Mouse (Mus musculus) limb, embryonic 10.5 days (tissue): ENCODE measurements around the gene Ina. TPM values are rescaled to one million over a fixed set of nuclear protein-coding genes. Genes with fewer than 3 reads are reported as not detected.

ENCODE experiments used
- DNase-seq: peaks from one replicate; pipeline ENCODE4 v3.0.0-alpha.2; 2017; ENCODE audit warnings: low spot score
- H3K27ac ChIP-seq: fragments of 300-500 bp; sonication (generic); 2 replicates; pipeline ENCODE4 v1.5.1; 2016; ENCODE audit warnings: mild to moderate bottlenecking
- H3K27me3 ChIP-seq: fragments of 300-500 bp; sonication (generic); 2 replicates; pipeline ENCODE4 v1.6.1; 2016; ENCODE audit warnings: low read depth, mild to moderate bottlenecking; ENCODE audit not compliant: poor library complexity, severe bottlenecking
- H3K36me3 ChIP-seq: fragments of 300-500 bp; sonication (generic); 2 replicates; pipeline ENCODE4 v1.6.1; 2016; ENCODE audit warnings: mild to moderate bottlenecking, moderate library complexity
- H3K4me1 ChIP-seq: fragments of 300-500 bp; sonication (generic); 2 replicates; pipeline ENCODE4 v1.6.1; 2016
- H3K4me3 ChIP-seq: fragments of 300-500 bp; sonication (generic); 2 replicates; pipeline ENCODE4 v1.5.1; 2016; ENCODE audit warnings: mild to moderate bottlenecking, moderate library complexity
- H3K9me3 ChIP-seq: fragments of 300-500 bp; sonication (generic); replicated peaks from 2 replicates; pipeline ENCODE4 v1.6.1; 2016; ENCODE audit warnings: mild to moderate bottlenecking
- WGBS: fragments of 180-500 bp; shearing (Covaris S2); methylation state at CpG from one replicate; pipeline ENCODE4 v1.1.7; 2016; 5-methylcytosine and 5-hydroxymethylcytosine counted together
- polyA plus RNA-seq: library from polyadenylated mRNA; unstranded; fragments of >200 nt; fragmentation: Nextera tagmentation; extraction: Ambion mirVana; gene quantifications from 2 replicates; pipeline ENCODE4 v1.2.1, GENCODE M21; 2016

Ina gene
- polyA plus RNA-seq, 1 experiment from 2014 or later = 0.11 TPM

DNA sequence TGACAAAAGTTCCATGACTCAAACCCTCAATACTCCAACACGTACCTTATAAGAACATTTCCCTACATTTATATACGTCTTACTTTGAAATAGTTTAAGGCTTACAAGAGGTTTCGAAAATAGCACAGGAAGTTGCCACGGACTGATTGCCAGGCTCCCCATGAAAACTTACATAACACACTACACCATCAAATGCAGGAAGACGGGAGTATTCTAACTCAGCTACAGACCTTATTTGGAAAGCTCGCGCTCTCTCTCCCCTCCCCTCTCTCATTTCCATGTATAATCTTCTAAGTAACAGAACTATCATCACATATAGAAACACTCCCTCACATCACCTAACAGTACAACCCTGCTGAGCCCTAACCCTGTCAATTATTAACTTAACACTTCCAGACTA, 5.1 kb upstream of the Ina start:
- no peak overlapping the region for H3K27ac ChIP-seq
- peaks cover 3% of the 10 kb centered on the region for H3K4me1 ChIP-seq
- H3K27me3 ChIP-seq = peaks cover 33% of the 10 kb centered on the region
- no peak for DNase-seq
- no peaks in the 10 kb centered on the region for H3K36me3 ChIP-seq
- no peaks in the 10 kb centered on the region for H3K9me3 ChIP-seq
- 89% methylated on average over 7 of the region's 7 CpGs for WGBS
- no peak overlapping the region for H3K4me3 ChIP-seq

DNA sequence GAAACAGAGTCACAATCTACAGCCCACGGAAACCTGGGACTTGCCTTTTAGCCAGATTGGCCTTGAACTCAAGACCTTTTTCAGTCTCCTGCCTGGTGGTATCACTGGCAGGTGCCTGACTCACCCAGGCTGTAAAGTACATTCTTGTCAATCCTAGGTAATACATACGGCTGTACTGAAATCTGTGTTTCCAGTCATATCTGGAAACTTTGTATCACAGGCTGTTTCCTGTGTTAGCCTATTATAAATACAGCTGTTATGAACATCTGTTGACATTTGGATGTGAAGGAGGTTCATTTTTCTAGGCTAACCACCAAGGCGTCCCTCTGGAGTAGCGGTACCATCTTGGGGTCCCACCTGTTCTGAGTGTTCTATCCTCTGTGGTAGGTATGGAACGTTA, 4.6 kb upstream of the Ina start:
- peaks cover 8% of the 10 kb centered on the region for H3K4me1 ChIP-seq
- H3K9me3 ChIP-seq = no peaks in the 10 kb centered on the region
- peaks cover 39% of the 10 kb centered on the region for H3K27me3 ChIP-seq
- no peaks in the 10 kb centered on the region for H3K36me3 ChIP-seq
- H3K4me3 ChIP-seq = no peak overlapping the region
- WGBS = 86% methylated on average over 5 of the region's 5 CpGs
- H3K27ac ChIP-seq = no peak overlapping the region
- DNase-seq = no peak

- Histone ChIP-seq H3K4me3 (no peak overlapping the region), H3K9me3 (no peaks in the 10 kb centered on the region), H3K27me3 (peaks cover 63% of the 10 kb centered on the region), H3K4me1 (peaks cover 16% of the 10 kb centered on the region), H3K27ac (no peak overlapping the region), H3K36me3 (no peaks in the 10 kb centered on the region)
- WGBS = 90% methylated on average over 15 of the region's 15 CpGs
- DNase-seq = no peak
Measured at GRCm38 (mm10) chr19:47012521-47013130, 1.9 kb upstream of the Ina start.

DNA sequence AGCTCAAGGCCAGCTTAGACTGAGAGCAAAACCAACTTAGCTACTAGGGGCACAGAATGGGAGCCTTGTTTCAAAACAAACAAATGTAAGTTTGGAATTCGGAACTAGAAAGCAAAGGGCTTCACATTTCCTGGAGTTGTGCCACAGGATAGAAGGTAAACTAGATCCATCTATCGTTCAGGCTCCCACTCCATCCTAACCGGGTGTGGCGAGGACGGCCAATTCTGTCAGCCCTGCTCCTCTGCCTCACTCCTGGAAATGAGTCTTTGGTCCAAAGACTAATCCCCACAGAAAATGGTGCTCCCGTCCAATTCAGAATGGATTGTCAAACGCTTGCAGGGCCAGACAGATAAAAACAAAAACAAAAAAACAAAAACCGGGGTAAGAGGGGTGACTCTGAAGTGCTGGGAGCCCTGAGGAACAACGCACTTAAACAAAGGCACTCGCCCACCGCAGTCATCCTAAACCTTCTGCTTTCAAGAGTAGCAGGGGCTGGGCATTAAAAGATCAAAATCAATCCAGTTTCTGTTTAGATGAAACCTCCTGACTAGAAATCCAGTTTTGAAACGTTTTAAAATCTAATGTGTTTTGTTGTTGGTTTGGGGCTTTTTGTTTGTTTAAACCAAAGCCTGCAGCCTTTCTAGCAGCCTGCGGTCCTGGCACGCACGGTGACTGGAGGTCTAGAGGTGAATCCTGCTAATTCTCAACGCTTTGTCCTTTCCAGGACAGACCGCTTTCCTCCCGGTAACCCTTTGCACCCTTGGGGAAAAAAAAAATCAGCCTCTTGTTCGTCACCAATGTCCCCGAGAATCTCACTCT, 949 bp upstream of the Ina start:
- Histone ChIP-seq H3K36me3 (no peaks in the 10 kb centered on the region), H3K27me3 (peaks cover 73% of the 10 kb centered on the region), H3K27ac (no peak overlapping the region), H3K9me3 (no peaks in the 10 kb centered on the region), H3K4me3 (no peak overlapping the region), H3K4me1 (peaks cover 16% of the 10 kb centered on the region)
- 13% methylated on average over 20 of the region's 20 CpGs for WGBS
- no peak for DNase-seq

DNA sequence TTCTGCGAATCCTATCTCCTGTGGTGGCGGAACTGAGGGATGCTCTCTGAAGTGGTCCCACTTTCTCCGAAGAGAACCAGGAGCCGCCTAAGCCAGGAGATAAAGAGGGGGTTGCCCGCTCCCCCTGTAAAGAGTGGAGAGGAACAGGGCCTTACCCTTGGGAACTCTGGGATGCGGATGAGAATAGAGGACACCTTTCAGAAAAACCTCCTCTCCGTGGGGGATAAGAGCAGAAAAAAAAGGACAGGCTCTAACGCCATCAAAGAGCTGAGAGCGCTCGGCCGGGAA, 395 bp upstream of the Ina start:
- Histone ChIP-seq H3K27ac (no peak overlapping the region), H3K9me3 (no peaks in the 10 kb centered on the region), H3K4me1 (peaks cover 17% of the 10 kb centered on the region), H3K4me3 (peak overlapping the region; percentile 51), H3K27me3 (peaks cover 78% of the 10 kb centered on the region), H3K36me3 (no peaks in the 10 kb centered on the region)
- WGBS = 3% methylated on average over 11 of the region's 11 CpGs
- DNase-seq = no peak

DNA sequence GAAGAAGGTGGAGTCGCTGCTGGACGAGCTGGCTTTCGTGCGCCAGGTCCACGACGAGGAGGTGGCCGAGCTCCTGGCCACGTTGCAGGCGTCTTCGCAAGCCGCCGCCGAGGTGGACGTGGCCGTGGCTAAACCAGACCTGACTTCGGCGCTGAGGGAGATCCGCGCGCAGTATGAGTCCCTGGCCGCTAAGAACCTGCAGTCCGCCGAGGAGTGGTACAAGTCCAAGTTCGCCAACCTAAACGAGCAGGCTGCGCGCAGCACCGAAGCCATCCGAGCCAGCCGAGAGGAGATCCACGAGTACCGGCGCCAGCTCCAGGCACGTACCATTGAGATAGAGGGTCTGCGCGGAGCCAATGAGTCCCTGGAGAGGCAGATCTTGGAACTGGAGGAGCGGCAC, 898 bp downstream of the Ina start:
- Histone ChIP-seq H3K9me3 (no peaks in the 10 kb centered on the region), H3K27me3 (peaks cover 86% of the 10 kb centered on the region), H3K27ac (no peak overlapping the region), H3K4me1 (peaks cover 21% of the 10 kb centered on the region), H3K36me3 (no peaks in the 10 kb centered on the region), H3K4me3 (peak overlapping the region; percentile 51)
- under 1% methylated on average over 37 of the region's 37 CpGs for WGBS
- no peak for DNase-seq

- no peaks in the 10 kb centered on the region for H3K9me3 ChIP-seq
- H3K4me3 ChIP-seq = no peak overlapping the region
- H3K36me3 ChIP-seq = no peaks in the 10 kb centered on the region
- no peak overlapping the region for H3K27ac ChIP-seq
- peaks cover 86% of the 10 kb centered on the region for H3K27me3 ChIP-seq
- H3K4me1 ChIP-seq = peaks cover 21% of the 10 kb centered on the region
- WGBS = 4% methylated on average over 9 of the region's 9 CpGs
- DNase-seq = no peak
Measured at GRCm38 (mm10) chr19:47015965-47016364, 1.5 kb downstream of the Ina start.

DNA sequence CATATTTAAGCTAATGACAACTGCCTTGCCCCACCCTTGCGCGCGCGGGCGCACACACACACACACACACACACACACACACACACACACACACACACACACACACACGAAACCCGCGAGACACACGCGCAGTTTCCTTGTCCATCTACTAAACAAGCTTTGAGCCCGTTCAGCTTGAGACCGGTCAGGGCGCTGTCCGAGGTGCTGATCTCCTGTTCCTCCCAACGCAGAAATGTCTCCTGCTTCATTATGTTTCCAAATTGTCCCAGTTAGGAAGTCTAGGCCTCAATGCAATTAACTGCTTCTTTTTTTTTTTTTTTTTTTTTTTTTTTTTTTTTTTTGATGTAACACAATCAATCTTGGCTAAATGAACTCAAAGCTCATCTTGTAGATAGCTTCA, 2.0 kb downstream of the Ina start:
- under 1% methylated on average over 15 of the region's 15 CpGs for WGBS
- Histone ChIP-seq H3K36me3 (no peaks in the 10 kb centered on the region), H3K9me3 (no peaks in the 10 kb centered on the region), H3K27ac (no peak overlapping the region), H3K4me3 (no peak overlapping the region), H3K4me1 (peaks cover 21% of the 10 kb centered on the region), H3K27me3 (peaks cover 82% of the 10 kb centered on the region)
- peak; percentile 95 for DNase-seq

DNA sequence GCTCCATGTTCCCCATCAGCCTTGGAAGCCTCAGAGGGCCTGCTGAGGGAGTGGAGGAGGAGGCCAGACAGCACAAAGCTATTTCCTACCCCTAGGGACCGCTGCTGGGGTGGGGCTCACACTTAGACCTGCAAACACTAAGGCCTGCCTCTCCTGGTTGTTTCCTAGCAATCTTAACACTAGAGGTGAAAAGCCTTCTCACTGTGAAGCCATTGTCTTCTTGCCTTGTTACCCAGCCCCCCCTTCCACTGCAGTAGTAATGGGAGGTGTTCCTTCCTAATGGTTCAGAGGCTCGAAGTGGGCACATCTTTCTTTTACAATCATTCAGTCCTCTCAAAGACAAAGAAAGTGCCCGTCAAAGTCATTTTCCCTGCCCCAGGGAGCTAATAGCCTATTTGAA, 3.3 kb downstream of the Ina start:
- peaks cover 21% of the 10 kb centered on the region for H3K4me1 ChIP-seq
- H3K4me3 ChIP-seq = no peak overlapping the region
- DNase-seq = no peak
- H3K27ac ChIP-seq = no peak overlapping the region
- peaks cover 68% of the 10 kb centered on the region for H3K27me3 ChIP-seq
- WGBS = 9% methylated on average over 3 of the region's 3 CpGs
- H3K9me3 ChIP-seq = no peaks in the 10 kb centered on the region
- H3K36me3 ChIP-seq = no peaks in the 10 kb centered on the region

- Histone ChIP-seq H3K27ac (no peak overlapping the region), H3K36me3 (no peaks in the 10 kb centered on the region), H3K27me3 (peaks cover 63% of the 10 kb centered on the region), H3K4me3 (no peak overlapping the region), H3K9me3 (no peaks in the 10 kb centered on the region), H3K4me1 (peaks cover 21% of the 10 kb centered on the region)
- WGBS = 51% methylated on average over 2 of the region's 2 CpGs
- DNase-seq = no peak
Measured at GRCm38 (mm10) chr19:47018330-47018729, 3.8 kb downstream of the Ina start.

- Histone ChIP-seq H3K9me3 (no peaks in the 10 kb centered on the region), H3K4me3 (no peak overlapping the region), H3K27me3 (peaks cover 53% of the 10 kb centered on the region), H3K36me3 (no peaks in the 10 kb centered on the region), H3K27ac (no peak overlapping the region), H3K4me1 (peaks cover 24% of the 10 kb centered on the region)
- DNase-seq = no peak
- whole genome bisulfite sequencing = 30% methylated on average over 6 of the region's 6 CpGs
Measured at GRCm38 (mm10) chr19:47019326-47019725, 4.8 kb downstream of the Ina start.

- Histone ChIP-seq H3K27me3 (peaks cover 21% of the 10 kb centered on the region), H3K36me3 (no peaks in the 10 kb centered on the region), H3K27ac (no peak overlapping the region), H3K4me3 (no peak overlapping the region), H3K9me3 (no peaks in the 10 kb centered on the region), H3K4me1 (peaks cover 16% of the 10 kb centered on the region)
- WGBS = 81% methylated on average over 4 of the region's 4 CpGs
- DNase-seq = no peak
Measured at GRCm38 (mm10) chr19:47022709-47023108, 8.2 kb downstream of the Ina start.

DNA sequence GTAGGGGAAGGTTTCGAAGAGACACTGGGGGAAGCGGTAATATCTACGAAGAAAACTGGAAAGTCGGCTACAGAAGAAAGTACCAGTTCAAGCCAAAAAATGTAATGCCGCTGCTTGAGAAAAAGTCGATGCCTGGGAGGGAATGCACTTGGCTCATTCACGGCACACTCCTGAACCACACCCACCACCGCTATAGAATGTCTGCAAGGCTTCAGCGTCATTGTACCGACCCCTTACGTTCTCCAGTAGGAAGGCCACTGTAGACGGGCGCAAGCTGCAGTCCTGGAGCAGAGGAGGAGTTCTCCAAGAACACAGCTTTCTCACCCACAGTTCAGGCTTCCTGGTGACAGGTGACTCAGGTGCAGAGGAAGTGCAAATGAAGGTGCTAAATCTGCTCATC, 9.0 kb downstream of the Ina start:
- Histone ChIP-seq H3K4me1 (peaks cover 16% of the 10 kb centered on the region), H3K27me3 (peaks cover 13% of the 10 kb centered on the region; the same call in 1 of the 2 replicates), H3K9me3 (no peaks in the 10 kb centered on the region), H3K36me3 (no peaks in the 10 kb centered on the region), H3K27ac (no peak overlapping the region), H3K4me3 (no peak overlapping the region)
- no peak for DNase-seq
- WGBS = 90% methylated on average over 13 of the region's 13 CpGs
